9 mouse cellular contexts compared by ENCODE assay signal in genomic region chr8:70529299-70529698, GRCm38 (mm10). TPM values are rescaled to one million over a fixed set of nuclear protein-coding genes. Genes with fewer than 3 reads are reported as not detected.
DNase-seq lines count a peak whose midpoint lies in the region; ATAC-seq lines count a peak whose summit lies in the region.
"Had no signal": no experiment of that assay in that cellular context is flagged by ENCODE, and none has a peak within 500 bp of the region (broad histone marks: within the 10 kb centered on the region; RNA-seq: fewer than 3 reads in every experiment).

No protein-coding gene starts in this region.

- H3K9ac ChIP-seq in forebrain, embryonic 13.5 days: peak overlapping the region; percentile 40
- no peak overlapping the region for H3K9ac ChIP-seq in forebrain, embryonic 14.5 days (ENCODE audit: low read length)
- H3K9ac ChIP-seq in limb, embryonic 11.5 days (ENCODE audit: low read length): 0 out of 2 replicates have a peak overlapping the region, but pooled peaks have one; percentile 5
- H3K9ac ChIP-seq in stomach, embryonic 15.5 days: no peak overlapping the region

- H3K27ac ChIP-seq in forebrain, embryonic 13.5 days: no peak overlapping the region
- H3K27ac ChIP-seq in forebrain, embryonic 14.5 days (ENCODE audit: low read depth, low read length): no peak overlapping the region
- H3K27ac ChIP-seq in limb, embryonic 11.5 days (replicated peaks; ENCODE audit: low read depth, low read length): no peak overlapping the region
- H3K27ac ChIP-seq in stomach, embryonic 15.5 days: no peak overlapping the region

- H3K4me1 ChIP-seq in forebrain, embryonic 13.5 days: peaks cover 28% of the 10 kb centered on the region
- peaks cover 6% of the 10 kb centered on the region for H3K4me1 ChIP-seq in forebrain, embryonic 14.5 days (ENCODE audit: control insufficient read depth, insufficient read depth, low read length)
- H3K4me1 ChIP-seq in megakaryocyte, embryonic 14.5 days: peaks cover 73% of the 10 kb centered on the region
- H3K4me1 ChIP-seq in limb, embryonic 11.5 days (ENCODE audit: control insufficient read depth, insufficient read depth, low read length): no peaks in the 10 kb centered on the region; the same call in 1 of the 2 replicates
- H3K4me1 ChIP-seq in stomach, embryonic 15.5 days: peaks cover 19% of the 10 kb centered on the region; the same call in 1 of the 2 replicates

- ATAC-seq in forebrain, embryonic 13.5 days: no peak
- no peak for ATAC-seq in forebrain, embryonic 14.5 days
- ATAC-seq in megakaryocyte, adult 5-6 weeks (ENCODE audit: poor library complexity, severe bottlenecking): no peak
- no peak for ATAC-seq in limb, embryonic 11.5 days (ENCODE audit: insufficient number of reproducible peaks, low FRiP score, low TSS enrichment, low read depth)
- ATAC-seq in stomach, embryonic 15.5 days (ENCODE audit: insufficient read depth, low FRiP score, low read depth): no peak

- H3K27me3 ChIP-seq in forebrain, embryonic 13.5 days: no peaks in the 10 kb centered on the region
- H3K27me3 ChIP-seq in forebrain, embryonic 14.5 days (replicated peaks; ENCODE audit: control insufficient read depth, insufficient read depth, low read length): no peaks in the 10 kb centered on the region
- no peaks in the 10 kb centered on the region for H3K27me3 ChIP-seq in megakaryocyte, embryonic 14.5 days (replicated peaks)
- H3K27me3 ChIP-seq in limb, embryonic 11.5 days (ENCODE audit: control insufficient read depth, insufficient read depth, low read length): no peaks in the 10 kb centered on the region
- H3K27me3 ChIP-seq in stomach, embryonic 15.5 days (replicated peaks): no peaks in the 10 kb centered on the region

- no peaks in the 10 kb centered on the region for H3K9me3 ChIP-seq in forebrain, embryonic 13.5 days (replicated peaks)
- no peaks in the 10 kb centered on the region for H3K9me3 ChIP-seq in forebrain, embryonic 14.5 days (replicated peaks; ENCODE audit: control insufficient read depth, low read length)
- H3K9me3 ChIP-seq in megakaryocyte, embryonic 14.5 days: no peaks in the 10 kb centered on the region
- no peaks in the 10 kb centered on the region for H3K9me3 ChIP-seq in limb, embryonic 11.5 days (ENCODE audit: control insufficient read depth, low read length)
- no peaks in the 10 kb centered on the region for H3K9me3 ChIP-seq in stomach, embryonic 15.5 days

- H3K4me3 ChIP-seq in forebrain, embryonic 13.5 days: no peak overlapping the region
- H3K4me3 ChIP-seq in forebrain, embryonic 14.5 days (ENCODE audit: low read depth, low read length): no peak overlapping the region
- peak overlapping the region; percentile 92 for H3K4me3 ChIP-seq in megakaryocyte, embryonic 14.5 days (replicated peaks)
- no peak overlapping the region for H3K4me3 ChIP-seq in limb, embryonic 11.5 days (ENCODE audit: low read depth, low read length)
- H3K4me3 ChIP-seq in stomach, embryonic 15.5 days (replicated peaks): no peak overlapping the region; the same call in 1 of the 2 replicates

- H3K36me3 ChIP-seq in forebrain, embryonic 13.5 days (ENCODE audit: poor library complexity, severe bottlenecking): peaks cover 49% of the 10 kb centered on the region
- H3K36me3 ChIP-seq in forebrain, embryonic 14.5 days (ENCODE audit: control insufficient read depth, insufficient read depth, low read length): peaks cover 46% of the 10 kb centered on the region
- H3K36me3 ChIP-seq in megakaryocyte, embryonic 14.5 days (replicated peaks; ENCODE audit: low read length): peaks cover 48% of the 10 kb centered on the region
- H3K36me3 ChIP-seq in limb, embryonic 11.5 days (ENCODE audit: control insufficient read depth, insufficient read depth, low read length): peaks cover 28% of the 10 kb centered on the region
- H3K36me3 ChIP-seq in stomach, embryonic 15.5 days: peaks cover 32% of the 10 kb centered on the region

- peak overlapping the region; percentile 5; the same call in 1 of the 2 replicates for H3K4me2 ChIP-seq in forebrain, embryonic 13.5 days
- H3K4me2 ChIP-seq in forebrain, embryonic 14.5 days (ENCODE audit: low read length): no peak overlapping the region
- no peak overlapping the region for H3K4me2 ChIP-seq in limb, embryonic 11.5 days (ENCODE audit: low read depth, severe bottlenecking)
- H3K4me2 ChIP-seq in stomach, embryonic 15.5 days: peak overlapping the region; percentile 10; the same call in 1 of the 2 replicates
- H3K4me2 ChIP-seq: midbrain, embryonic 11.5 days had no signal

- 84% methylated on average over 5 of the region's 5 CpGs for WGBS in forebrain, embryonic 13.5 days
- 90% methylated on average over 5 of the region's 5 CpGs for WGBS in forebrain, embryonic 14.5 days
- WGBS in limb, embryonic 11.5 days: 89% methylated on average over 5 of the region's 5 CpGs
- 79% methylated on average over 5 of the region's 5 CpGs for WGBS in stomach, embryonic 15.5 days

- no peak for DNase-seq in forebrain, embryonic 14.5 days (ENCODE audit: low spot score)
- DNase-seq in limb, embryonic 11.5 days (ENCODE audit: low spot score): no peak
- DNase-seq in cerebellum, postnatal 14 days: no peak
- DNase-seq in gastrocnemius, adult 8-10 months (ENCODE audit: low spot score in 2 of 2): no peak

RNA-seq across cellular contexts. Expression of gene Kxd1, which starts 1.5 kb away (rescaled TPM):
- 52.5 and 53.6 TPM in 2 replicates for polyA plus RNA-seq in forebrain, embryonic 13.5 days (2015; fragmentation: Nextera tagmentation; extraction: Ambion mirVana)
- polyA plus RNA-seq in forebrain, embryonic 14.5 days (2014; fragmentation: Nextera tagmentation; extraction: Ambion mirVana): 49.1 and 57.9 TPM in 2 replicates
- polyA plus RNA-seq in megakaryocyte, embryonic 14.5 days (2012; ENCODE audit: insufficient read depth, low replicate concordance): 33.5 and 40.2 TPM in 2 replicates
- total RNA-seq in megakaryocyte, adult 5-6 weeks (2015): 88.7 and 114 TPM in 2 replicates
- total RNA-seq in megakaryocyte, adult 5-6 weeks (2017): 71.4 and 80.6 TPM in 2 replicates
- polyA plus RNA-seq in limb, embryonic 11.5 days (2014; fragmentation: Nextera tagmentation; extraction: Ambion mirVana): 47.0 and 47.6 TPM in 2 replicates
- polyA plus RNA-seq in stomach, embryonic 15.5 days (2015; fragmentation: Nextera tagmentation; extraction: Ambion mirVana): 58.5 and 60.1 TPM in 2 replicates
- total RNA-seq in gastrocnemius, adult 8-10 months (2022): 10 to 100 TPM; 68.3 to 80.8 (median 76.7) TPM

RNA-seq across cellular contexts. Expression of gene Fkbp8, which starts 1.8 kb away (rescaled TPM):
- polyA plus RNA-seq in forebrain, embryonic 13.5 days (2015; fragmentation: Nextera tagmentation; extraction: Ambion mirVana): 357 and 385 TPM in 2 replicates
- polyA plus RNA-seq in forebrain, embryonic 14.5 days (2014; fragmentation: Nextera tagmentation; extraction: Ambion mirVana): 363 and 380 TPM in 2 replicates
- polyA plus RNA-seq in megakaryocyte, embryonic 14.5 days (2012; ENCODE audit: insufficient read depth, low replicate concordance): 3,667 and 5,102 TPM in 2 replicates
- total RNA-seq in megakaryocyte, adult 5-6 weeks (2015): 75.1 and 75.3 TPM in 2 replicates
- 146 and 166 TPM in 2 replicates for total RNA-seq in megakaryocyte, adult 5-6 weeks (2017)
- 221 and 233 TPM in 2 replicates for polyA plus RNA-seq in limb, embryonic 11.5 days (2014; fragmentation: Nextera tagmentation; extraction: Ambion mirVana)
- 292 and 304 TPM in 2 replicates for polyA plus RNA-seq in stomach, embryonic 15.5 days (2015; fragmentation: Nextera tagmentation; extraction: Ambion mirVana)
- total RNA-seq in gastrocnemius, adult 8-10 months (2022): 100 to 1,000 TPM; 113 to 123 (median 120) TPM

RNA-seq across cellular contexts. Expression of gene Ell, which starts 10.0 kb away (rescaled TPM):
- polyA plus RNA-seq in forebrain, embryonic 13.5 days (2015; fragmentation: Nextera tagmentation; extraction: Ambion mirVana): 16.5 and 16.6 TPM in 2 replicates
- 15.1 TPM in 2 replicates for polyA plus RNA-seq in forebrain, embryonic 14.5 days (2014; fragmentation: Nextera tagmentation; extraction: Ambion mirVana)
- 58.8 and 65.3 TPM in 2 replicates for polyA plus RNA-seq in megakaryocyte, embryonic 14.5 days (2012; ENCODE audit: insufficient read depth, low replicate concordance)
- total RNA-seq in megakaryocyte, adult 5-6 weeks (2015): 9.3 and 12.5 TPM in 2 replicates
- 11.1 and 11.9 TPM in 2 replicates for total RNA-seq in megakaryocyte, adult 5-6 weeks (2017)
- polyA plus RNA-seq in limb, embryonic 11.5 days (2014; fragmentation: Nextera tagmentation; extraction: Ambion mirVana): 19.5 and 20.1 TPM in 2 replicates
- 16.1 and 17.7 TPM in 2 replicates for polyA plus RNA-seq in stomach, embryonic 15.5 days (2015; fragmentation: Nextera tagmentation; extraction: Ambion mirVana)
- 10 to 100 TPM; 11.9 to 14.7 (median 12.3) TPM for total RNA-seq in gastrocnemius, adult 8-10 months (2022)

RNA-seq across cellular contexts. Expression of gene Uba52, which starts 18.7 kb away (rescaled TPM):
- polyA plus RNA-seq in forebrain, embryonic 13.5 days (2015; fragmentation: Nextera tagmentation; extraction: Ambion mirVana): 812 and 920 TPM in 2 replicates
- polyA plus RNA-seq in forebrain, embryonic 14.5 days (2014; fragmentation: Nextera tagmentation; extraction: Ambion mirVana): 709 and 911 TPM in 2 replicates
- polyA plus RNA-seq in megakaryocyte, embryonic 14.5 days (2012; ENCODE audit: insufficient read depth, low replicate concordance): 499 and 989 TPM in 2 replicates
- 2,237 and 2,370 TPM in 2 replicates for total RNA-seq in megakaryocyte, adult 5-6 weeks (2015)
- 4,162 and 4,635 TPM in 2 replicates for total RNA-seq in megakaryocyte, adult 5-6 weeks (2017)
- polyA plus RNA-seq in limb, embryonic 11.5 days (2014; fragmentation: Nextera tagmentation; extraction: Ambion mirVana): 926 and 927 TPM in 2 replicates
- 843 and 950 TPM in 2 replicates for polyA plus RNA-seq in stomach, embryonic 15.5 days (2015; fragmentation: Nextera tagmentation; extraction: Ambion mirVana)
- 100 to 1,000 TPM; 794 to 918 (median 839) TPM for total RNA-seq in gastrocnemius, adult 8-10 months (2022)

RNA-seq across cellular contexts. Expression of gene Rex1bd, which starts 22.7 kb away (rescaled TPM):
- 150 and 154 TPM in 2 replicates for polyA plus RNA-seq in forebrain, embryonic 13.5 days (2015; fragmentation: Nextera tagmentation; extraction: Ambion mirVana)
- 174 and 199 TPM in 2 replicates for polyA plus RNA-seq in forebrain, embryonic 14.5 days (2014; fragmentation: Nextera tagmentation; extraction: Ambion mirVana)
- 135 and 319 TPM in 2 replicates for polyA plus RNA-seq in megakaryocyte, embryonic 14.5 days (2012; ENCODE audit: insufficient read depth, low replicate concordance)
- total RNA-seq in megakaryocyte, adult 5-6 weeks (2015): 40.4 and 47.5 TPM in 2 replicates
- 37.3 and 43.7 TPM in 2 replicates for total RNA-seq in megakaryocyte, adult 5-6 weeks (2017)
- 126 and 138 TPM in 2 replicates for polyA plus RNA-seq in limb, embryonic 11.5 days (2014; fragmentation: Nextera tagmentation; extraction: Ambion mirVana)
- 125 and 130 TPM in 2 replicates for polyA plus RNA-seq in stomach, embryonic 15.5 days (2015; fragmentation: Nextera tagmentation; extraction: Ambion mirVana)
- total RNA-seq in gastrocnemius, adult 8-10 months (2022): 100 to 1,000 TPM; 175 to 196 (median 181) TPM

Comparison
In these comparisons a context has a peak if more than half of its experiments do, and no peak if none do; other contexts are left out.
1. H3K4me2 ChIP-seq: peak in forebrain, embryonic 13.5 days (single experiment) and stomach, embryonic 15.5 days (single experiment); none in forebrain, embryonic 14.5 days (single experiment) and limb, embryonic 11.5 days (single experiment).
2. H3K9ac ChIP-seq: peak in forebrain, embryonic 13.5 days (single experiment) and limb, embryonic 11.5 days (single experiment); none in forebrain, embryonic 14.5 days (single experiment) and stomach, embryonic 15.5 days (single experiment).